Mouse (Mus musculus): ENCODE data around the gene Chd9.

- no peak for TF ChIP-seq CTCF (IDR thresholded peaks at IDR 0.05; ENCODE audit: extremely low read depth, insufficient read length, insufficient replicate concordance, low read depth, low read length)
- no peak for TF ChIP-seq POLR2A (IDR thresholded peaks at IDR 0.05; ENCODE audit: low read depth, low read length)
Measured at GRCm38 (mm10) chr8:90856171-90856570, 28.0 kb downstream of the Chd9 start.

Data from small intestine, adult 2 months (tissue).